Mouse (Mus musculus) C2C12 (cell line): ENCODE results near the gene Hrct1.

Experiments
- CTCF ChIP-seq: IDR thresholded peaks from one replicate; pipeline ENCODE4 v1.5.1; 2011; ENCODE audit not compliant: control insufficient read depth, insufficient read depth, insufficient read length
- MYOD1 ChIP-seq: IDR thresholded peaks from one replicate; pipeline ENCODE4 v1.6.1; 2011; ENCODE audit warnings: low read depth; ENCODE audit not compliant: control insufficient read depth, insufficient read length
- USF1 ChIP-seq: IDR thresholded peaks from one replicate; pipeline ENCODE4 v1.6.1; 2011; ENCODE audit warnings: low read depth, mild to moderate bottlenecking, control low read depth, moderate library complexity

- TF ChIP-seq CTCF (no peak), USF1 (no peak), MYOD1 (no peak)
Measured at GRCm38 (mm10) chr4:43745187-43745586, 18.2 kb downstream of the Hrct1 start.
